Mouse (Mus musculus) megakaryocyte, embryonic 14.5 days (primary cell): Measurements from ENCODE around the gene Adamts16. TPM values are rescaled to one million over a fixed set of nuclear protein-coding genes. Genes with fewer than 3 reads are reported as not detected.

Source experiments
- H3K27me3 ChIP-seq: replicated peaks from 2 replicates; pipeline ENCODE3; 2012; ENCODE audit warnings: inconsistent platforms
- H3K36me3 ChIP-seq: replicated peaks from 2 replicates; pipeline ENCODE3; 2012; ENCODE audit warnings: low read length, inconsistent platforms, mixed read lengths
- H3K4me1 ChIP-seq: 2 replicates; pipeline ENCODE4 v1.6.1; 2012; ENCODE audit warnings: inconsistent platforms
- H3K4me3 ChIP-seq: replicated peaks from 2 replicates; pipeline ENCODE3; 2012; ENCODE audit warnings: moderate library complexity, mild to moderate bottlenecking, inconsistent platforms
- H3K9me3 ChIP-seq: 2 replicates; pipeline ENCODE4 v1.6.1; 2012; ENCODE audit warnings: inconsistent platforms
- FLI1 ChIP-seq: IDR thresholded peaks from 2 replicates; pipeline ENCODE4 v1.6.1; 2012; ENCODE audit warnings: low read length, inconsistent platforms, mixed read lengths
- GATA1 ChIP-seq: IDR thresholded peaks from 3 replicates; pipeline ENCODE4 v1.6.1; 2012; ENCODE audit warnings: mixed read lengths, low read length, inconsistent platforms, borderline replicate concordance
- polyA plus RNA-seq: library from polyadenylated mRNA; stranded (reverse); fragments of >175 nt; gene quantifications from 2 replicates; pipeline ENCODE4 v1.2.3, GENCODE M21; 2012; ENCODE audit warnings: low replicate concordance; ENCODE audit not compliant: insufficient read depth

Gene Adamts16
- polyA plus RNA-seq, 1 experiment = not detected

DNA sequence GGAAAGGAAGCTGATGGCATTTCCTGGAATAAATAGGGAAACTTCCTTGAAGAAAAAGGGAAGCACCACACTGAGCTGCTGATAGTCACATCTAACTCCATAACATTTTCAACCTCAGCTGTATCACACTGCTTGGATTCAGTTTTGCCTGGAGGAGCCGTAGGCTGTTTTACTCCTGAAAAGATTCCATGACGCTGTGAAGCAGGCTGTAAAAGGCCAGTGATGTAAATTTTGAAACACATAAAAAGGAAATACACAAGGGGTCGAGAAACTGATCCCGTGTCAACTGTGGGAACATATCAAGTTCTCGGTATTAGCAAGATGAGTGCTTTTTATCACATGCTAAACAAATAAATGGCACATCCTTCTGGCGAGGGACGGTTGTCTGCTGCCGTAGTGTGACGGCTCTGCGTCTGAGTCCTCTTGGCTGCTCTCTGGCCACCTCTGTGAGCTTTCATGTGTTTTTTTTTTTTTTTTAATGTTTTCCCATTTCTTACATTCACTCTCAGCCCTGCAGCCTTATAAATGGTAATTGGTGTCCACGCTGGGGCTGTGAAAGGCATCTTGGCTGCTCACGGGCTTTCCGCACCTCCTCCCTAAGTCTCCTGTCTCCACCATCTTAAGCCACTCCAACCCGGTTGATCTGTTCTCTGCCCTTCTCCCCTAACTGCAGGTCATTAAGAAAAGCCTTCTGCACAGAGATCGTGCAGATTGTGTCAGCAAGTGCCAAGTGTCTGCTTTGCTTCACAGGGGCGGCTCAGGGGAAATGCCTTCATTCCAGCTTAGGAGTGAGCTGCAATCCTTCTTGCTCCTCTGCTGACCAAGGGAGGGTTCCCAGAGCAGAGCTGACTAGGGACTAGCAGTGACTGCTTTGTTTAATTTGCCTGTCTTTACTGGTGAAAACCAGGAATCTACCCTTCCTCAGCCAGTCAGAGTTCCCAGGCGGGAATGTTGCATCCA lies 101.0 kb downstream of the Adamts16 start:
- no peaks in the 10 kb centered on the region for H3K27me3 ChIP-seq
- H3K4me1 ChIP-seq = no peaks in the 10 kb centered on the region
- H3K4me3 ChIP-seq = no peak overlapping the region
- H3K36me3 ChIP-seq = no peaks in the 10 kb centered on the region
- H3K9me3 ChIP-seq = peaks cover 43% of the 10 kb centered on the region
- TF ChIP-seq GATA1 (no peak), FLI1 (no peak)

DNA sequence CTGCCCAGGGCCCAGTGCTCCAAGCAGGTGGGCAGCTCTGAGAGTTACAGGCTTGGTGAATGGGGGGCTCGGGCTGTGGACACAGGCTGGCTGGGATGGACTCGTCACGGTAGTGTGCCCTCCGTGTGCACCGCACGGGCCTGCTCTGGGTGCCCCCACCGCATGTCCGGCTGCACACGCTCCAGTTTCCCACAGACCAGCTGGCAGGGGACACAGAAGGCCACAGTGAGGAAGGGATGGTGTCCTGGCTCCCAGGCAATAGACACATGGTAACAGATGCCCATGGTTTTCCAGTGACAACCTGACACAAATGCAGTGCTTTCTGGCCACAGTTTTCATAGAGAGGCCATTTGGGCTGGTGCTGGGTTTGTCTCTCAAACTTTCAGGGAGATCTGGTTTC lies 102.8 kb downstream of the Adamts16 start:
- TF ChIP-seq GATA1 = no peak
- peak overlapping the region; percentile 12 for H3K4me3 ChIP-seq
- no peaks in the 10 kb centered on the region for H3K4me1 ChIP-seq
- no peaks in the 10 kb centered on the region for H3K27me3 ChIP-seq
- peaks cover 41% of the 10 kb centered on the region for H3K9me3 ChIP-seq
- no peaks in the 10 kb centered on the region for H3K36me3 ChIP-seq

DNA sequence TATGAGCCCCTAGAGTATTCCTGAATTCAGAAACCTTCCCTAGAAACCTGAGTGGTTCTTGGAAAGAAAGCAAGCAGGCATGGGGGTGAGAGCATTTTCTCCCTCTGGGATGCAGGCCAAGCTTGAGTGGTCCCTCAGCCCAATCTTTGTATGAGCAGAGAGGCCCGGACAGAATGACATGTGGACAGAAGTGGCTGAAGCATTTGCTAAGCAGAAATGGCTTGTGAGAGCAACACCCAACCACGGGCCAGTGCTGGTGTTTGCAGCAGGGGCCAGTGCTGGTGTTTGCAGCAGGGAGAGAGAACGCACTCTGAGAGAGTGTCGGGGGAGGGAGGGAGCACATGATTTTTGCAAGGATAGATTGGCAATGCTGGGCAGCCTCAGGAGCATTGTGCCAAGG lies 105.2 kb downstream of the Adamts16 start:
- no peak overlapping the region for H3K4me3 ChIP-seq
- no peak for TF ChIP-seq FLI1
- TF ChIP-seq GATA1 = no peak
- peaks cover 32% of the 10 kb centered on the region for H3K9me3 ChIP-seq
- H3K4me1 ChIP-seq = no peaks in the 10 kb centered on the region
- H3K36me3 ChIP-seq = no peaks in the 10 kb centered on the region
- H3K27me3 ChIP-seq = no peaks in the 10 kb centered on the region

DNA sequence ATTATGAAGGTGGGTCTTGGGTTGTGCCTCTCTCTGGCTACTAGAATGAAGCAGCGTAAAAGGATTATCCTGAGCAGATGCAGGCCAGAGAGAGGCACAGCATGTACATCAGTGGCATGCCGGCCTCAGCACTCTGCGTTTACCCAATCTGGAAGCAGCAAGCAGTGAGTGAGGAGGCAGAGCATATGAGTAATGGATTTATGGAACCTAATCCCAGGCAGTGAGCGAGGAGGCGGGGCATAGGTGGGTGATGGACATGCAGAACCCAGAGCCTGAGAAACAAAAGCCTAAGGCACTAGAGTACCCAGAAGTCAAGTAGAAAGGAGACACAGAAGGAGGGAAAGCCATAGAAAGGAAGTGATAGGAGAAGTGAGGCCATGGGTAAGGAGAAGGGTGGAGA lies 107.0 kb downstream of the Adamts16 start:
- TF ChIP-seq FLI1 = no peak
- no peak for TF ChIP-seq GATA1

DNA sequence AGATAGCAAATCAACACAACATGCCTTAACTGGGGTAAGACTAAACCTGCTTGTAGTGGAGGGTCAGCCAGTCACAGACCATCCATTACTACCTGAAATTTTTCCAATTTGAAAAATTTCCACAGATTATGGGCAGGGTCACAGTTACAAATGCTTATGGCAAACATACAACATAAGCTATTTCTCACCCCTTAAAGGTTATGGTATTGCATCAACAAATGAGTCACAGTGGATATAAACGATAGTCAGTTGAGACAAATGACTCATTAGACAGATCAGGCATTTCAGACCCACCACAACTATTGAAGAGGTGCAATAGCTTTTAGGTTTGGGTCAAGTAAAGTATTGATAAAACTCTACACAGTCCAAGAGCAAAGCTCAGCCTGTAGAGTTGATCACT lies 107.7 kb downstream of the Adamts16 start:
- Histone ChIP-seq H3K4me1 (no peaks in the 10 kb centered on the region), H3K4me3 (no peak overlapping the region), H3K27me3 (no peaks in the 10 kb centered on the region), H3K36me3 (no peaks in the 10 kb centered on the region), H3K9me3 (peaks cover 42% of the 10 kb centered on the region)
- TF ChIP-seq FLI1 = no peak
- TF ChIP-seq GATA1 = no peak

More for the DNA sequence above, 107.0 kb downstream of the Adamts16 start:
- Histone ChIP-seq H3K4me3 (no peak overlapping the region), H3K27me3 (no peaks in the 10 kb centered on the region), H3K9me3 (peaks cover 35% of the 10 kb centered on the region), H3K36me3 (no peaks in the 10 kb centered on the region), H3K4me1 (no peaks in the 10 kb centered on the region)

DNA sequence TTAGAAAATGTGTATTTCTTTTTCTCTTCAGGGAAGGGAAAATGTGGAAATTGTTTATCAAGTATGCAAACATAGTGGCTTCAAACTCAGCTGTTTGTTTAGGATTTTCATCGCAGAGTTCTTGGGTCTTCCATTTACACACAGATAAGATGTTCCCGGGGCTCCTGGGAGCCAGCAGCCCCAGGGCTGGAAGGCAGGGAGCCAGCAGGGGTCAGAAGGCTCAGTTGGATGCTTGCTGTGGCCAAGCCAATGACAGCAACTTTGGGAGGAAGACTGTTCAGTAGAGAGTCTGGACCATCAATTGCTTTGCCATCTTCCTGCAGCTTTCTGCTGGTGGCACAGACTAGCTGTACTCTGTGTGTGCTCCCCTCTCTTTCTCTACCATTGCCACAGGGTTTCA lies 108.4 kb downstream of the Adamts16 start:
- no peak overlapping the region for H3K4me3 ChIP-seq
- peaks cover 42% of the 10 kb centered on the region for H3K9me3 ChIP-seq
- TF ChIP-seq FLI1 = no peak
- TF ChIP-seq GATA1 = no peak
- no peaks in the 10 kb centered on the region for H3K27me3 ChIP-seq
- H3K4me1 ChIP-seq = no peaks in the 10 kb centered on the region
- no peaks in the 10 kb centered on the region for H3K36me3 ChIP-seq

DNA sequence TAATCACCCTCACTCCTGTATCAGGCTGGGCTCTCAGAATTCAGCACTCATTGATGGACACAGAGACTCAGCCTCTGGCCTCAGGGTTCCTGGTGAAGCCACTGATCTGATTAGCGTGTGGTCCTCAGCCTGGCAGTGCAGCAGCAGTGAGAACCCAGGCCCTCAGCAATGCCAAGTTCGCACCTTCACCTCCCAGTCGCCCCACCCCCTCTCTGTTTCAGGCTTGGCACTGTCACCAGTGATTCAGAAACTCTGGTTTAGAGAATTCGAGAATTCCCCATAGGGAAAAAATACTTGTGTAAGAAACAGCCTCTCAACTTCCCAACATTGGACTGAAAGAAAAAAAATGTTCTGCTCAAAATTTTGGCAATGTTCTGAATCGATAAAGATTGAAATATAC lies 108.8 kb downstream of the Adamts16 start:
- H3K36me3 ChIP-seq = no peaks in the 10 kb centered on the region
- H3K4me1 ChIP-seq = no peaks in the 10 kb centered on the region
- no peak overlapping the region for H3K4me3 ChIP-seq
- H3K9me3 ChIP-seq = peaks cover 39% of the 10 kb centered on the region
- no peak for TF ChIP-seq GATA1
- no peak for TF ChIP-seq FLI1
- H3K27me3 ChIP-seq = no peaks in the 10 kb centered on the region

DNA sequence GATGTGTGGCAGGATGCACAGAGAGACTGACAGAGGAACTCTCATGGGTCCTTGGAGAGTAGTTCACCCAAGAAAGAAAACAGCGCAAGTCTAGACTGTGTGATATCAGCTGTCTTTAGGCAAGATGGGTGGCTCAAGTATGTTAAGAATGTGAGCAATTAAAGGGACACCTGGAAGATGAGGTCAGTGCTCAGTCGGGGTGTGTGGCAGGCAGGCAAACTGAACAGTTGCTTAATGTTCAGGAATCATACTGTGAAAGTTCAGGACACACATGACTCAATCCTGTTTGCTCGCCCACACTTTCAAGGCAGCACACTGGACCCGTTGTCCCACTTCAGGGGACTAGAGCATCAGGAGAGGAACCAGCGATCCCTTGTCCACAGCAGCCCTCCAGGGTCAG lies 110.3 kb downstream of the Adamts16 start:
- no peak for TF ChIP-seq FLI1
- TF ChIP-seq GATA1 = no peak
- H3K27me3 ChIP-seq = no peaks in the 10 kb centered on the region
- no peak overlapping the region for H3K4me3 ChIP-seq
- no peaks in the 10 kb centered on the region for H3K36me3 ChIP-seq
- H3K4me1 ChIP-seq = no peaks in the 10 kb centered on the region
- H3K9me3 ChIP-seq = peaks cover 38% of the 10 kb centered on the region

DNA sequence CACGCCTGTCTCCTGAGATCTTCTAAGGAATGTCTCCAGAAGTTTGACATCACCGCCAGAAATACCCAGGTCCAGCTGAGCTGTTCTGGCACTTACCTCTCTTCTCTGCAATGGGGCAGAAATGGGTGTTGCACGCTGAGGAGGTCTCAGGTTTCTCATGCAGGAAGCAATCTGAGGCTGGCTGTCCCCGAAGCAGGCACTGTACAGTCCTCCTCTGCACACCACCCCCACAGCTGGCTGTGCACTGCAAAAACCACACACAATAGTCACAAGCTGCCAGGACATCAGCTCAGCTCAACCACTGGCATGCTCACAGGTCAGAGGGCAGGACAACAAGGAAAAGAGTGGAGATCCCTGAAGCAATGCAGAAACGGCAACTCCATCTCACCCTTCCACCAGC lies 111.6 kb downstream of the Adamts16 start:
- Histone ChIP-seq H3K27me3 (no peaks in the 10 kb centered on the region), H3K9me3 (peaks cover 37% of the 10 kb centered on the region), H3K36me3 (no peaks in the 10 kb centered on the region), H3K4me1 (no peaks in the 10 kb centered on the region), H3K4me3 (peak overlapping the region; percentile 10)
- TF ChIP-seq GATA1 (no peak), FLI1 (no peak)

DNA sequence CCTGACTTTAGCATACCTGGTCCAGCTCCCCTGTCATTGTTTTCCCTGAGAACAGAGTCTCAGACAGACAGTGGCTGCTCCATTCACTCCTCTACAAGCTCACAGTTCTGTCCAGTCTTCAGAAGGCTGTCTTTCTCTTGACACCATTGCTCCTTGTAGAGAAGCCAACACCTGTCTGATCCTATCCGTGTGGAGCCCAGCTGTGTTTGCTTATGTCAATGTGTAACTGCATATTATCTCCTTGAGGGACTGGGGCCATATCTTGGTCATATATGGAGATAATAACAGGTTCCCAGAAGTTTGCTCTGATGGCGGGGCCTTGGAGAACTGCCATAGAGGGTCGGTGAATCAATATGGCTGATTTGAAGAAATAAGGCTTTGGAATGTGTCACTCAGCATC lies 115.4 kb downstream of the Adamts16 start:
- Histone ChIP-seq H3K27me3 (no peaks in the 10 kb centered on the region), H3K4me3 (no peak overlapping the region), H3K36me3 (no peaks in the 10 kb centered on the region), H3K4me1 (no peaks in the 10 kb centered on the region), H3K9me3 (peaks cover 46% of the 10 kb centered on the region)
- TF ChIP-seq FLI1 = no peak
- TF ChIP-seq GATA1 = no peak
